Mouse (Mus musculus) lung, postnatal 10 days (tissue): Measurements from ENCODE around the gene Tmem259.
A peak's percentile ranks its signal among the peaks of the same experiment; 100 is the strongest.

Source experiments
- DNase-seq: peaks from one replicate; pipeline ENCODE4 v3.0.0; 2021

Tmem259 gene

DNA sequence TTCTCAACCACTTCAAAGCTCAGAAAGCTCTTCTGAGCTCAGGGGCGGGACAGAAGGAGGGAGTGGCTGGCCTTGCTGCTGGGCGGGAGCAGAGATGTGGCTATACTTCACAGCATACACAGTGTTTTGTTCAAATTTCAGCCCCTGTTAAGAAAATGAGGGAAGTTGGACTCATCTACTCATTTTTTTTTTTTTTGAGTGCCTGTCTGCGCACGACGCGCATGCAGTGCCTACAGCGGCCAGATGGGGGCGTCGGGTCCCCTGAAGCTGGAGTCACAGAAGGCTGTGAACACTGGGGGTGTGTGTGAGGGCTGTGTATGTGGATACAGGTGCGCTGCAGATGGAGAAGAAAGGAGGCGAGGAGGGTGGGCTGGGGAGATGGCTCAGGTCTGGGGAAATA is 2.8 kb upstream of the Tmem259 start:
- DNase-seq = peak; percentile 95

DNA sequence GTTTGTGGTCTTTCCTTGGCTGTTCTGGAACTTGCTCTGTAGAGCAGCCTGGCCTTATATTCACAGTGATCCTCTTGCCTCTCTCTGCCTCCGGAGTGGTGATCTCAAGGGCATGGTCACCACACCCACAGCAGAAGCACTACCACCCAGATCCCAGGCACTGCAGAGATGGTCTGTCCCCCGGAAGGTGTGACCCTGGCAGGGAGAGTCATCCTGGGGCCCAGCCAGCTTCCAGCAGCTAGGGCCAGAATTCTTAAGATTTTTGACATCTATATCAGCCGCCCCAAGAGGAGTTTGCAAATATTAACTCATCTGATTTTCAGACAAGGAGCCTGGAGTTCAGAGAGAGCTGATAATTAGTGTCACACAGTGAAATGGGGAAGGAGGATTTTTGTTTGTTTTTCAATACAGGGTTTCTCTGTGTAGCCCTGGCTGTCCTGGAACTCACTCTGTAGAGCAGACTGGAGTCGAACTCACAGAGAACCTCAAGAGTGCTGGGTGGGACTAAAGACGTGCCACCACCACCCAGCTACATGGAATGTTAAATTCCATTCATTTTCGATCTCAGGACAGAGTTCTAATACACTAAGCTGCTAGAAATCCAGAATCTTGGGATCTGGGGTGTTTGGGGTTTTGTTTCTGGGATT is 2.2 kb upstream of the Tmem259 start:
- peak; percentile 80 for DNase-seq

DNA sequence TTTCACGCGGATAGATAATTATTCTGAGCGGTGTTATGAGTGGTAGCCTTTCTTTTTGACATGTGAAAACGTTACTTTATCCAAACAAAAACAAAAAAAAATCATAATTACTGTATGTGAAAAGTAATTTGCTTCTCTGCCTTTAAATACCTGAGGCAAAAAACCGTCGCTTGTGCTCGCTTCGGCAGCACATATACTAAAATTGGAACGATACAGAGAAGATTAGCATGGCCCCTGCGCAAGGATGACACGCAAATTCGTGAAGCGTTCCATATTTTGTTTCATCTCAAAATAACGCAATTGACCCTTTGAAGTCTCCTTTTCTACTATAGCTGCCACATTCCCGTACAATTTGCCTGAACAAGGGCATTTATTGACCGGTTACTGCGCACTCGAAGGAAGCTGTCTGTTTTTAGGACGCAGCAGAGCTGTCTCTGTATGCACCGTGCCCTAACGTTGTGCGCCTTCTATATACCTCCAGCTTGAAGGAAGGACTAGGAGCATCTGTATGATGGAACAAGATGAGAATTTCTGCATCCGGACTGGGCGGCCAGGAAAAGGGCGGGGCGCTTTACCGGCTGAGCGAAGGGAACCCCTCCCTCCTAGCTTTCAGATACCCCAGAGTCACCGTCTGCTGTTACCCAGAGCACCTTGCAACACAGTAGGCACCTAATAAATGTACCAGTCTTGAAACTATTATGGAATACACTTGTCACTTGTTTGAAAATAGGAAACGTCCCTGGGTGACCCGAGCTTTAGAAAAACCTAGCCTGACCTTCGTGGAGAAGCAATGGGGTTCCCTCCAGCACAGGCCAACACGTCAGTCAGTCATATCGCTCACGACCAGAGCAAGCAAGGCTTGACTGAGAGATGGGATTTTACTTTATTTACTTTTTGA is 1.5 kb upstream of the Tmem259 start:
- DNase-seq = peak; percentile 81

DNA sequence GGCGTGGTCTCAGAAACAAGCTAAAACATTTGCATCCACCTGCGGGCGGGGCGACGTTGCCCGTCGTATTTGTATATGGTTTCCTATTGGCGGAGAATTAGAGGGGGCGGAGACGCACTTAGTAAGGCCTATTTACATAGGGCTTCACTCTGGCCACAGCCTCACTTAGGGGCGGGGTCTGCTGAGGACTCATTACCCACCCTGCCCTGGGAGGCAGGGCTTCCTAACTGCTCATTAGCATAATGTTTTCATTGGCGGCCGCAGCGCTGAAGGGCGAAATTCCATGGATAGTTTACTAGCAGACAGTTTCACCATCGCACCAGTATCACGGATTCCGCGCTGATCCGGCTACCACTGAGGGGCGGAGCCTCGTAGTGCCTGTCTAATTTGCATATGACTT is 741 bp upstream of the Tmem259 start:
- DNase-seq = peak; percentile 99

DNA sequence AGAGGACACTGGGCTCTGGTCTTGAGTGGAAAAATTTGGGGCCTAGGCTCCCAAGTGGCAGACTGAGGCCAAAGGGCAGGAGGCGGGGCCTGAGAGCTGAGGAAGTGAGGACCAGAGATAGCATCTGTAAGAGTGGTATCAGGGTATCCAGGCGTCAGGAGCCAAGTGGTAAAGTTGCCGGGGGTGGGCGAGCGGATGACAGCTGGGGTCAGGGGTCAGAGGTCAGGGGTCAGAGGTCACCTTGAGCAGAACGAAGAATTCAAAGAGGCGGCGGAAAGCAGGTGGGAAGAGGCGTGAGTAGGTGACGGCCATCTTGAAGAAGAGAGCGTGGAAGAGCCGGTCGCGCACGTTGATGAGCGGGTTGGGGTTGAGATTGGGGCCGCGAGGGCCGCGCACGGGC is 460 bp downstream of the Tmem259 start:
- peak; percentile 76 for DNase-seq

DNA sequence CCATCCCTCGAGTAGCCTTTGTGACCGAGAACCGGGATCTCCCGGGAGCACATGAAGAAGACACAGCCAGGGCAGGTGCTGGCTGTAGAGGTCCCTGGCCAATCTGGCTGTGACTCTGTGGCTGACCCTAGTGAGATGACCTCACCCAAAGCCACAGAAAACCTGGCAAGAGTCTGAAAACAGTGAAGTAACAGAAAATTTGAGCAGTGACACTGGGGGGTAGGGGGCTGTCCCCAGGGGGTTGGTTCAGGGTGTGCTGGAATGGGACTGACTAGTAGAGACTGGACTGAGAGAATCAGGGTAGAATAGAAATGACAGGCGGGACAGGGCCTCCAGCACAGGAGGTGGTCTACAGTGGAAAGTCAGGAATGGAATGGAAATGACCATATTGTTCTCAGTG is 925 bp downstream of the Tmem259 start:
- DNase-seq = no peak

DNA sequence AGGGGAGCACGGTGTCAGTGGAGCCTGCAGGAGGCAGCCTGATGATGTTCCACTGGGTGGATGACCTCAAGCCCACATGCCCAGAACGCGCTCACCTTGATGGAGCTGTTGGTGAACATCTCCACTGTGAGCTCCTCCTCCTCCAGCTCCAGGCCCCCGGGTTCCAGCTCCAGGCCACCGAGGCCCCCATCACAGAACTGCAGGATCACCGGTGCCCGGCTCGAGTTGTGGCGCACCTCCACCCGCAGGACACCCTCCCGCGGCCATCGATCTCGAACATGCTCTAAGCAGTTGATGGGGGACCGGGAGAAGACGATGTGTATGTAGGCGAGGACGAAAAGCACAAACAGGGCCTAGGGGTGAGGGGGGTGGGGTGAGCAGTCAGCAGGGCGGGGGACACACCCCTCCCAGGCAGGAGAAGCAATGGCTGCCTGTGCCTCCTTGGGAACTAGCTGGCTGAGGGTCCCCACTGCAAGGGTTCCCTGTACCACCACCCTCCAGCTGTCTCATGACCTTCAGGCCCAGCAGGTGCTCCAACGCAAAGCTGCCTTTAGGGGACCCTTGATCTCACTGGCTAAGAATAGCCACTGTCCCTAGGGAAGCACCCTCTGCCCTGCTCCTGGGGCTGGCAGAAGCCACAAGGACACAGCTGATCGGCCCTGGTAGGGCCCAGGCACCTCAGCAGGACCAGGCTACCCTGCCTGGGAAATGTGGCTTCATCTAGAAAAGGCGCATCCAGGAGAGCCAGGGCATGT is 4.6 kb downstream of the Tmem259 start:
- no peak for DNase-seq

DNA sequence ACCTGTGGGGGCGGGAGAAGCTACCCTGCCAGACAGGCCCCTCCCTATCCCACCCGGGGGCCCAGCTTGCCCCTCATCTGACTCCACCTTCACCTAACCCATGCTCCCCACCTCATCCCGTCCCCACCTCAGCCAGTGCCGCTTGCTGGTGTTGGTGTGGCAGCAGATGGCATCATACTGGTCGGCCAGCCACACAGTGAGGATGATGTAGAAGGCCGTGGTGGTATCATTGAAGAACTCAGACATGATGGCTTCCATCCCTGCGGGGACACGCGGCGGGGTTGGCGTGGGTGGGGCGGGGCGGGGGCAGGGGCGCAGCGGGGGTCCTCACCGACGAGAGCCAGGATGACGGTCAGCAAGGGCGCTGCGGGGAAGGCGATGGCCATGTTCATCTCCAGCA is 6.1 kb downstream of the Tmem259 start:
- DNase-seq = no peak

DNA sequence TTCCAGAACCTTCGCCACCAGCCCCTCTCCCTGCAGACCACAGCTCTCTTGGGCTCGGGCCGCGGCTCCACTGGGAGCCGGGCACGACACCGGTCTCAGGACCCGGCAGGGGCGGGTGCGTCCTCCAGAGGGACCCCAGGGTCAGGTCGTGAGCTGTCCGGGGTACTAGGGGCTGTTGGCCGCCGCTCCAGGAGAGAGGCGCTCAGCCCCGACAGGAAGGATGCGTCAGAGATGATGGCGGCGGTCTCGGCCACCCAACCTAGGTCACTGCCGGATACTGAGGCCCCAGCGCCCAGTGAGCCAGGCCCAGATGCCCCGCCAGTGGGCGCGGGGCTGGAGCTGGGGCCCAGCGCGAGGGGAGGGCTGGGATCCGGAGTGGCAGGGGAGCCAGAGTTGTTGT is 6.8 kb downstream of the Tmem259 start:
- DNase-seq = no peak

DNA sequence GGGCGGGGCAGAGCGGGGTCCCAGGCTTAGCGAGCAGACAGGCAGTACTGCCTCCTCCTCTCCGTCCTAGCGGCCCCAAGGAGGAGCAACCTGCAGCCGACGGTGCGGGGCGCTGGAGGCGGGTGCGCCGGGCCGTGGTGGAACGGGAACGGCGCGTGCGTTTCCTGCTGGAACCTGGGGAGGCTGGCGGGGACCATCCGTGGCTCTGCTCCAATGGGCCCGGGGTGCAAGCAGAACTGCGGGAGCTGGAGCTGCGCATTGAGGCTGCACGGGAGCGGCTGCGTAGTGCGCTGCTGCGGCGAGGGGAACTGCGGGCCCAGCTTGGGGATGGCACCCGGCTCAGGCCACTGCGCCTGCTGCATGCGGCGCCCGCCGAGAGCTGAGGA is 7.4 kb downstream of the Tmem259 start:
- no peak for DNase-seq

DNA sequence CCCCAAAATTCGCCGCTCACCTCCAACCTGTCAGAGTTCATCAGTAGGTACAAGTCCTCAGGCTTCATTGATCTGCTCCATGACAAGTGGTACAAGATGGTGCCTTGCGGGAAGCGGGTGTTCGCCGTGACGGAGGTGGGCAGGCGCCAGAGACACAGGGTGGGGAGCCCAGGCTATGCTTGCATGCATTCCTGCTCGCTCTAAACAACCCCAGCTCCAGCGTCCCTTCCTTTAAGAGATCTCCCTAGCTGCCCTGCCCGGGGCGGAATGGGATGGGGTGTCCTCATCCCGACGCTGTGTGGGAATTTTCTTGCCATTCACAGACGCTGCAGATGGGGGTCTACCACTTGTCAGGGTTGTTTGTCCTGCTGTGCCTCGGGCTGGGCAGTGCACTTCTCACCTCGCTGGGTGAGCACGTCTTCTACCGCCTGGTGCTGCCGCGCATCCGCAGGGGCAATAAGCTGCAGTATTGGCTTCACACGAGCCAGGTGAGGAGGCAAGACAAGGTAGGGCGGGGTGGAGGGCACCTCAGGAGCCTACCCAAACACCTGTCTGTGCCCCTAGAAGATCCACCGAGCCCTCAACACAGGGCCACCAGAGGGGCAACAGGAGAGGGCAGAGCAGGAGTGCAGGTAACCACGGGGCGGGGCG is 7.9 kb downstream of the Tmem259 start:
- no peak for DNase-seq

DNA sequence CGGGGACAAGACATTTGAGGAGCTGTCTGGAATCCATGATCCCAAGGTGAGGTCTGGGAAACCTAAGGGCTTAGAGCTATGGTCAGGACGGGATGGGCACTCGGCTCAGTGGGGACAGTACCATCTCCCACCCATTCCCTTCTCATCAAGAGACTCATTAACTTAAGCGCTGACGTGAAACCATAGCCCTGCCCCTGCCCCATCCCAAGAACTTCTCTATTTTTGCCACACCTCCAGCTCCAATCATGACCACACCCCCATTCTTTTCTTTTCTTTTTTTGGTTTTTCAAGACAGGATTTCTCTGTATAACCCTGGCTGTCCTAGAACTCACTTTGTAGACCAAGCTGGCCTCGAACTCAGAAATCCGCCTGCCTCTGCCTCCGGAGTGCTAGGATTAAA is 9.5 kb downstream of the Tmem259 start:
- no peak for DNase-seq

DNA sequence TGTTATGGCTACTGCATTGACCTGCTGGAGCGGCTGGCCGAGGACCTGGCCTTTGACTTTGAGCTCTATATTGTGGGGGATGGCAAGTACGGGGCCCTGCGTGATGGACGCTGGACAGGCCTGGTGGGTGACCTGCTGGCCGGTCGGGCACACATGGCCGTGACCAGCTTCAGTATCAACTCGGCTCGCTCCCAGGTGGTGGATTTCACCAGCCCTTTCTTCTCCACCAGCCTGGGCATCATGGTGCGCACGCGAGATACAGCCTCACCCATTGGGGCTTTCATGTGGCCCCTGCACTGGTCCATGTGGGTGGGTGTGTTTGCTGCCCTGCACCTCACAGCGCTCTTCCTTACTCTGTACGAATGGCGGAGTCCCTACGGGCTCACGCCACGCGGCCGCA is 10.0 kb downstream of the Tmem259 start:
- no peak for DNase-seq

DNA sequence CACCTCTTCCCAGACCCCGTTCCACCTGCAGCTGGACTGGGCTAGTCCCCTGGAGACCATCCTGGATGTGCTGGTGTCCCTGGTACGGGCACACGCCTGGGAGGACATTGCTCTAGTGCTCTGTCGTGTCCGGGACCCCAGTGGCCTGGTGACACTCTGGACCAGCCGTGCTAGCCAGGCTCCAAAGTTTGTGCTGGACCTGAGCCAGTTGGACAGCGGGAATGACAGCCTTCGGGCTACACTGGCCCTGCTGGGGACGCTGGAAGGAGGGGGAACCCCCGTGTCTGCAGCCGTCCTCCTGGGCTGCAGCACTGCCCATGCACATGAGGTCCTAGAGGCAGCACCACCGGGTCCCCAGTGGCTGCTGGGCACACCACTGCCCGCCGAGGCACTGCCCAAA is 11.3 kb downstream of the Tmem259 start:
- DNase-seq = peak; percentile 71

DNA sequence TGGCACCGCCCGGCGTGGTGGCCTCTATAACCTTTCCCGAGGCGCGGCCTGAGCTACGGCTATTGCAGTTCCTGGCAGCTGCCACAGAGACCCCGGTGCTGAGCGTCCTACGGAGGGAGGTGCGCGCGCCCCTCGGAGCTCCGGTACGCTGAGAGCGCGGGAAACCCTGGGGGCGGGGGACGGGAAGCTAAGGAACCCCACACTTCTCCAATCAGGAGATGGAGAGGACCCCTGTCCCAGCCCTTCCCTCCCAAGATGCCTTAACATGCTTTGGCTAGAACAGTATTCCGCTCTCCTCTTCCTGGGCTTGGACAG is 13.0 kb downstream of the Tmem259 start:
- no peak for DNase-seq

DNA sequence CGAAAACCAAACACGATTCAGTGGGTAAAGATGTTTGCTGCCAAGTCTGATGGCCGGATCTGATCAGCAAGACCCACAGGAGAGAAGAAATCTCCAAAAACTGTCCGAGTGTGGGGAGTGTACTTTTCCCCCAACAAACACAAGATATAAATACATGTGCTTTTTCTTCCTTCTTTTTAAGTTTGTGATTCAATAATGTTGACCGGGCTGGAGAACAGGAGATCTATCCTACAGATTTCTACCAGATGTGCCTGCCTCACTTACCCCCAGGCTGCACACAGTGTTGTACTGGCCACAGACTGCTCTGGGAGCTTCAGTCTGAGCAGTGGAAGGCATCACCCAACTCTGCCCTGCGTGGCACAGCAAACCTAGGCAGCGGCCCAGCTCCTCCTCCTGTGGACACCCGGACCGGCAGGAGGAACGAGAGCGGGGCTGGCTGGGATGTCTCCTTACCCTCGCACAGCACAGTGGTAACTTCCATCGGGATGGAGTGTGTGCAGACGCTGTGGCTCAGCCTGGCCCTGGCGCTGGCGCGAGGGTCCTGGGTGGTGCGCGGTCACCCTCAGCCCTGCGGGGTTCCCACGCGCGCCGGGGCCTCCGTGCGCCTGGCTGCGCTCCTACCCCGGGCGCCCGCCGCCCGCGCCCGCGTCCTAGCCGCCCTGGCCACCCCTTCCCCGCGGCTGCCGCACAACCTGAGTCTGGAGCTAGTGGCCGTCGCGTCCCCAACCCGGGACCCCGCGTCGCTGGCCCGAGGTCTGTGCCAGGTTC is 13.5 kb downstream of the Tmem259 start, which contains the start of gene Grin3b:
Grin3b (plus strand) TSS at position 301 of the 768 bp plus-strand sequence.
- no peak for DNase-seq

DNA sequence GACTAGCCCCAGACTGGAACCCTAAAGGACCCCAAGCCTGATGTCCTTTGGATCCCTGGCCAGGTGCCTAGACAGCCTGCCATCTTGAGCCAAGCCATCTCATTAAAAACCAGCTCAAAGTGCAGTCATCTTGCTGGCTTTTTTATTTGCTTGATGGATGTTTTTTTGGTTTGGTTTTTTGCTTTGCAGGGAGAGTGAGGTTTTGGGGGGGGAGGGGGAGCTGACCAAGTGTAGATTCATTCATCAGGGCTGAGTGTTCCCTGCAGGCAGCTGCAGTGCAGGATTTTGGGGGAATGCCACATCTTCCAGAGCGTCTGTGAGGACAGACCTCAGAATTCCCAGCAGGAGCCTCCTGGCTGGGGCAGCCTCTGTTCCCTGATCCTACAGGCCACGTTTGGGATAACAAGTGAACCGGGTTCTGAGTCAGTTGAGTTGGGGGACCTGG is 15.0 kb downstream of the Tmem259 start:
- DNase-seq = no peak

DNA sequence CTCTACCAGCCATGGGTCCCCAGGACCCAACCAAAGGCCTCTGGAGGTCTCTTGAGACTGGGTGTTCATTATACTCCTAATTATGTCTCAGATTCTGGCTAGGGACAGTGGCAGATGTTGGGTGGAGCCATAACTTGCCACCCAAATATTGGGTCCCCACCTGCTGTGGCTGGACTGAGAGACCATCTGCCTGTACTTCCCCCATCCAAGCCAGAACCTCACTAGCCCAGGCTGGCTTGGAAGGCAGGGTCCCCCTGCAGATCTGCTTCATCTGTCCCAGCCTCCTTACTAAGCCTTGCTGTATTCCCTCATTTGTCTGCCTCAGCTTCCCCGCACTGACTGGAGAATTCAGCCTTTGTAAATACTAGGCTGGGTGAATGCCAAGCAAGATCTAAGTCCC is 15.9 kb downstream of the Tmem259 start:
- DNase-seq = no peak

DNA sequence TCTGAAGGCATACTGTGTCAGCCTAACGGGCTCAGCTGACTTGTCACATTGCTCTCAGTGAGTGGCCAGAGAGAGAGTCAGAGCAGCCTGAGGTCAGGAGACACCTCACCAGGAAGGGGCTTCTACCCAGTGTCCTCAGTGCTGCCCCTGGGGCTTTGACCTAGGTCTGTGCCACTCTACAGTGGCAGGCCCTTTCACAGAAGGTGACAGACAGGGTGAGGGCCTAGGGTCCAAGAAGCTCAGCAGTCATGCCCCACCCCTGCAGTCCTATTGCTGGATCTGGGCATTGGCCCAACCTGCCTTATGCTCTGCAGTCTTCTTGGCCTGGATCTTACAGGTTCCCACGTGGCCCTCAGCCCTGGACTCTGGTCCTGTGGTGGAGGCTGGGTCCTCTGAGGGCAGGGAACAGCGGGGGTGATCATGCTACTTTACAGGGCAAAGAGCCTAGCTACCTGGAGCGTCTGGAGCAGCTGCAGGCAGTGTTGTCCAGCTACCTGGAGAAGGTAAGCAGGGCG is 17.2 kb downstream of the Tmem259 start:
- no peak for DNase-seq

DNA sequence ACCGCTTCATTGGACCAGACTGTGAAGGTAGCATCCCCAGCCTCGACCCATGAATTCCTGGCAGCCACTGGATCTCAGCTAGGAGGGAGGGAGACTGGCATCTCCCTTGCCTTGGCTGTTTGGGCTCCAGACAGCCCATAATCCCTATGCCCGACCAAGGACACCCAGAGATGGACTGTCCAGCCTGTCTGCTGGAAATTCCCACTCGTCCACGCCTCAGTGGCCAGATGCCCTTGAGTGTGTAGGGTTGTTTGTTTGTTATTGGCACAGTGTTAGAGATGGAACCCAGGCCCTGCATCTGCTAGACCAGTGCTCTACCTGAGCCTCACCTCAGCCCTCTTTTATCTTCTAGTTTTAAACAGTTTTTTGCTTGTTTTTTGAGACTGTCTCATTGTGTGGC is 18.8 kb downstream of the Tmem259 start:
- no peak for DNase-seq

DNA sequence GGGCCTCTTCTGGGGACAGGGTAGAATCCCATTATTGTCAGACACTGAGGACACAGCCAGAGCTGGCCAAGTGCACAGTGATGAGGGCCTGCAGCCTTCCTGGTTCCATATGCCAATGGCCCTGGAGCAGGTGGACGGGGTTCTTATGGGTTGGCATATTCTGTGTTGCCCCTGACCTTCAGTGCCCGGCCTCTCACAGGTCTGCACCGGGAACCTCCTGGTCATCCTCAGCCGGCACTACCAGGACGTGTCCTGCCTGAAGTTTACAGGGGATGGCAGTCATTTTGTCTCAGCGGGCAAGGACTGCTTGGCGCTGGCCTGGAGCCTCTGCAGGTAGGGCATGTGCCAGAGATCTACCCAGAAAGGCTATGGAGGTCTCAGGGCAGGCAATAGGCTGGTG is 19.4 kb downstream of the Tmem259 start:
- no peak for DNase-seq

DNA sequence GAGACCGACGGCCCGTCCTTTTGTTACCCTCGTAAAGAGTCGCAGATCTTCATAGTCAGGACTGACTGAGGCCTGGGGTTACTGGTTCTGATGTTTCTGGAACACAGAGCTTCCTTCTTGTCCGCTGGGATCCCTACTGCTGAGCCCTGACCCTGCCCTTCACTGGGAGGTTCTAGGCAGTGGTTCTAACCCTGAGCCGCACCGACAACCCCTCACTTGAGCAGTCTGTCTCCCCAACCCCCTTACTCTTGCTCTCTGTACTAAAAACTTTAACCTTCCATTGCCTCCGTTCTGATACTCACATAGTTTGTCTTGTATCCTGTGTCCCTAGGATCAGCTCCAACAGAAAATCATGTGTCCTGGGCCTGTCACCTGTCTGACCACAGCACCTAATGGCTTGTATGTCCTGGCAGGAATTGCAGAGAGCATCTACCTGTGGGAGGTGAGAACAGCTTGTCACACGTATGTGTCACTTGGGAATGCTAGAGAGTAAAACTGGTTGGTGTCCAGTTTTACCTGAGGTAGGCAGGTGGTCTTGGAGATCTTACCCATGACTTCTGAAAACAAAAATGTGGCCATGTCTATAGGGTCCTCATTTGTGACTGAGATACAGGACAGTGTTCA is 23.3 kb downstream of the Tmem259 start:
- DNase-seq = no peak
